Mouse (Mus musculus) ES-Bruce4 (cell line): ENCODE data around the gene Nfasc. TPM values are rescaled to one million over a fixed set of nuclear protein-coding genes. Genes with fewer than 3 reads are reported as not detected.

ENCODE experiments used
- H3K27ac ChIP-seq: 2 replicates; pipeline ENCODE4 v1.5.1; 2012; ENCODE audit warnings: low read length, inconsistent platforms; ENCODE audit not compliant: insufficient read depth
- H3K27me3 ChIP-seq: 2 replicates; pipeline ENCODE4 v1.6.1; 2012; ENCODE audit warnings: mild to moderate bottlenecking, low read length, inconsistent platforms; ENCODE audit not compliant: control insufficient read depth, poor library complexity, insufficient read depth, severe bottlenecking
- H3K36me3 ChIP-seq: 2 replicates; pipeline ENCODE4 v1.6.1; 2012; ENCODE audit warnings: inconsistent platforms, mild to moderate bottlenecking, low read length, moderate library complexity; ENCODE audit not compliant: control insufficient read depth, poor library complexity, insufficient read depth, severe bottlenecking
- H3K4me1 ChIP-seq: one replicate; pipeline ENCODE4 v1.8.1; 2011; ENCODE audit warnings: low read length; ENCODE audit not compliant: control insufficient read depth, insufficient read depth
- H3K4me3 ChIP-seq: 2 replicates; pipeline ENCODE4 v1.5.1; 2011; ENCODE audit warnings: low read depth, mild to moderate bottlenecking, low read length
- H3K9ac ChIP-seq: 2 replicates; pipeline ENCODE4 v1.6.1; 2012; ENCODE audit warnings: low read depth, mild to moderate bottlenecking, inconsistent platforms; ENCODE audit not compliant: poor library complexity, severe bottlenecking
- H3K9me3 ChIP-seq: replicated peaks from 2 replicates; pipeline ENCODE4 v1.6.1; 2012; ENCODE audit warnings: mild to moderate bottlenecking, low read length, inconsistent platforms; ENCODE audit not compliant: control insufficient read depth, poor library complexity, insufficient read depth, severe bottlenecking
- CTCF ChIP-seq: IDR thresholded peaks from one replicate; pipeline ENCODE4 v1.8.1; 2011; ENCODE audit warnings: low read depth, low read length
- EP300 ChIP-seq: IDR thresholded peaks from 2 replicates; pipeline ENCODE4 v1.6.1; 2011; ENCODE audit warnings: low read depth, low read length; ENCODE audit not compliant: insufficient read depth
- POLR2A ChIP-seq: IDR thresholded peaks from one replicate; pipeline ENCODE4 v1.8.1; 2011; ENCODE audit warnings: low read length; ENCODE audit not compliant: insufficient read depth
- polyA plus RNA-seq: library from polyadenylated mRNA; stranded (reverse); fragments of >200 nt; gene quantifications from 2 replicates; pipeline ENCODE4 v1.2.4, GENCODE M21; 2011; ENCODE audit warnings: low read depth; ENCODE audit not compliant: missing spikeins, insufficient read depth, insufficient read length

Gene Nfasc
- polyA plus RNA-seq, 1 experiment, result 11.0 TPM

DNA sequence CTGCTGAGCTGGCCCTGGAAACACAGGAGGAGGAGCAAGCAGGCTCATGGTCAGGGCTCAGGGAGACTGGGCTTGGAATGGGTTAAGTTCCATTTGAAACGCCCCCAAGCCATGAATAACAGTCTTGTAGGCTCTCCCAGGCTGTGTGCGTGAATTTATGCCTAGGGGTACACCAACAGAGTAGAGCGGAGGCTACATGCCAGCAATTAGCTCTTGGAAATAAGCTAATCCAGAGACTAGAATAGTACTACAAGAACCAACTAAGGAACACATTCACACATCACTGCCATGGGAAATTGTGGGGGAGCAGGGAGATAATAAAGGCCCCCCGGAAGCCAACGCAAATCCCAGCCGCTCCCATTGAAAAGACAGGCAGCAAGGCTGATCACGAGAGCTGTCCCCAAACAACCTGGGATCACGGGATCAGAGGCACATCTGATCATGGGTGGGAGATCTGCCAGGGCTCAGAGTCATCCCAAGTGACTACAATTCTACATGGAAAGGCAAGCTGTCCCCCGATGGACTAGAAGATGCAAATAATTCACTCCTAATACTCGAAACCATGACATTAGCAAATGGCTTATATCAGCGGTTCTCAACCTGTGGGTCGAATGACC is 87.6 kb downstream of the Nfasc start:
- Histone ChIP-seq H3K4me3 (no peak overlapping the region), H3K36me3 (no peaks in the 10 kb centered on the region), H3K9ac (no peak overlapping the region), H3K27me3 (no peaks in the 10 kb centered on the region), H3K4me1 (peaks cover 7% of the 10 kb centered on the region), H3K9me3 (no peaks in the 10 kb centered on the region), H3K27ac (no peak overlapping the region)
- TF ChIP-seq EP300, result no peak
- TF ChIP-seq POLR2A, result no peak
- TF ChIP-seq CTCF, result no peak

DNA sequence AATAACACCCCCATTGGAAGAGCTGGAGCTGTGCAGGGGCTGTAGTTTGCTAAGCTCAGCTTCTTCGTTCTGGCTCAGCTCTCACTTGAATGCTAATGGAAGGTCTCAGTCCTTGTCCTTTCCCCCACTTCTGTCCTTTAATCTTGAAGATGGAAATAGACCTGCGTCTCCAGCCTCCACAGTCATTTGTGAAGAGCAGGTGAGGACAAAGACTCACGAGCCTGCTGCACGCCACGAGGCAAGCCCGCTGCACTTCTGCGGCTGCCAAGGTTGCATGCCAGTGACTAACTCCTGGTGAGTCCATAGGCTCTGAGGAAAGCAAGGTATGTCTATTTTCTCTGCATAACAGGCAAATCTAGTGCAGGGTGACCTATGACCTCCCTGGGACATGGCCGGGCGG is 88.4 kb downstream of the Nfasc start:
- Histone ChIP-seq H3K4me3 (no peak overlapping the region), H3K9ac (no peak overlapping the region), H3K27ac (no peak overlapping the region), H3K4me1 (peaks cover 7% of the 10 kb centered on the region), H3K36me3 (no peaks in the 10 kb centered on the region), H3K27me3 (no peaks in the 10 kb centered on the region), H3K9me3 (no peaks in the 10 kb centered on the region)
- TF ChIP-seq POLR2A (no peak), EP300 (no peak), CTCF (no peak)

DNA sequence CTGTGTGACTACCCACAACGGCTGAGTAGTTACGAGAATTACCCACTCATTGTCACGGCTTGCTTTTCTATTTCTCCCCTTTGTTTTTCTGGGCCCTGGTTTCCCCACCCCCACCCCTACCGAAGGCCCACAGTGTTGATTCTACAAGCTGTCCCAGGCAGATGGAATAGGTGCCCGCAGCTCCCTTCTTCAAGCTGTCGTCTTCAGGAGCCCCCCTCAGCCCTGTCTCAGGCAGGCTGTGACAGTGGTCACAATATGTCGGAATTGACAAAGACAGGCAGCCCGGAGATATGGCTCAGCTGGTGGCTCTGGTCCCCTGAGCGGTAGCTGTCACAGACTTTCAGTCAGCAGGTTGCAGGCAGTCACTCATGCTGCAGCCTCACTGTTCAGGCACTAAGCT is 90.9 kb downstream of the Nfasc start:
- no peak overlapping the region for H3K9ac ChIP-seq
- no peak overlapping the region for H3K4me3 ChIP-seq
- H3K27me3 ChIP-seq, result no peaks in the 10 kb centered on the region
- no peaks in the 10 kb centered on the region for H3K36me3 ChIP-seq
- H3K4me1 ChIP-seq, result peaks cover 3% of the 10 kb centered on the region
- TF ChIP-seq CTCF (no peak), EP300 (no peak), POLR2A (no peak)
- no peak overlapping the region for H3K27ac ChIP-seq
- no peaks in the 10 kb centered on the region for H3K9me3 ChIP-seq

DNA sequence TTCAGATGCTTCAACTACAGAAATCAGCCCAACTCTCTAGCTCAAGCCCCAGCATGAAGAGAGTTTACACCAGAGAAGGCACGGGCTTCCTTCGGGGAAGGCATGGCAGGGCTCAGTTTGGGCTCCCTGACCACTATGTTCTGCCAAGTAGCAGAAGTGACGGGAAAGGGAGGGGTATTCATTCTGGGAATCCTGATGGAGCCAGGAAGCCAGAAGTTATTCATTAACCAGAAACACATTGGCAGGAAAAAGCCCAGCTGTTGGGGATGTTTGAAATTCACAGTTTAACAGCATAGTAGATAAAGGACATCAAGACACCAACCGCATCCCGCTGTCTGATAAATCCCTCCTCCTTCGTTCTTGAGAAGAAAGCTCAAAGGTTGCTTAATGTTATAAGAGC is 93.6 kb downstream of the Nfasc start:
- Histone ChIP-seq H3K4me1 (no peaks in the 10 kb centered on the region), H3K4me3 (no peak overlapping the region), H3K9me3 (no peaks in the 10 kb centered on the region), H3K27me3 (no peaks in the 10 kb centered on the region), H3K27ac (no peak overlapping the region), H3K36me3 (no peaks in the 10 kb centered on the region), H3K9ac (no peak overlapping the region)
- TF ChIP-seq EP300 (no peak), CTCF (no peak), POLR2A (no peak)

DNA sequence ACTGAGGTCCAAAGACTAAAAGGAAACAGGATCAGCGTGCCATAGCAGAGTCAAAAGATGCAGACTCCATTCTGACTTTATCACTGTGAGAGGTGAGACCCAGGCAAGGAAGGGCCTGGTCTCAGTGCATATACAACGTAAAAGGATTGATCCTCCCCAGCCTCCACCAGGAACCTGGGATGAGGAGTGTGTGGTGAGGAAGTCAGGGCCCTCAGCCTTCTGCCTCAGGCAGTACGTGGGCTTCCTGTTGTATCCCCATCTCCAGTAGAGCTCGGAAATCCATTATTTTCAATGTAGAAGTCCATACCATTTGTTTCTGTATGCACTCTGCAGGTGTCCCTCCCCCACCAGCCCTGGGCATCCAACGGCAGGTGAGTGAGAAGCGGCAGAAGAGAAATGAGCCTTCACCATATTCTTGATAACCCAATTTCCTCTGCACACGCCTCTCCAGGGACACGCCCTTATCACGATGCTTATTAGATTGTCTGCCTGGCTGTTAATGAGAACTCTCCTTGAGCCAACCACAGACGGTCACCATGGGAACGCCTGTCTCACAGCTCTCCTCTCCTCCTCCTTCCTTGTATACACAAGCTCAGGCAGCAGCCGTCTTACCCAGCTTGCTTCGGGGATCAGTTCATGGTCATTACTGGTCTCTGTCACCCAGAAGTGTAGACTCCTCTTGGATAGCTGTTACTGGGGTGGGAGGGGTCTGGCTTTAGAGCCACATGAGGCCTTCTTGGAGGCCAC is 100.4 kb downstream of the Nfasc start:
- H3K4me3 ChIP-seq, result no peak overlapping the region
- no peak overlapping the region for H3K9ac ChIP-seq
- H3K9me3 ChIP-seq, result no peaks in the 10 kb centered on the region
- no peaks in the 10 kb centered on the region for H3K4me1 ChIP-seq
- TF ChIP-seq POLR2A (no peak), CTCF (no peak), EP300 (no peak)
- H3K36me3 ChIP-seq, result no peaks in the 10 kb centered on the region
- H3K27me3 ChIP-seq, result no peaks in the 10 kb centered on the region
- no peak overlapping the region for H3K27ac ChIP-seq

DNA sequence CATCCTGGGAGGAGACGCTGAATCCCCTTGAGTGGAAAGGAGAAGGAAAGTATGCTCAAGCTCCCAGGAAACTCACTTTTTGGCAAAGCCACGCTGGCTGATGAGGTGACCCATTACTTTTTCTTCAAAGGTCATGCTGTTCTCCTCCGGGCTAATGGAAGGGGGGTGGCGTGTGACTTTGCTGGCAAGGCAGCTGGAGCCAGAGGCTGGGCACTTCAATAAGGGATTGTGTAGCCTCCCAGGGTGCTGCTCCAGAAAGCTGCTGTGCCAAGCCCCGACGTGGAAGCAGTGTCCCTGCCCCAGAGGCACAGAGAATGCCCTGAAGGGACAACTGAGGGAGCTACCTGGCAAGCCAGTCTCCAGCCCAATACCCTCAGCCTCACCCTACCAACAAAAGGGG is 101.3 kb downstream of the Nfasc start:
- Histone ChIP-seq H3K9me3 (no peaks in the 10 kb centered on the region), H3K27me3 (no peaks in the 10 kb centered on the region), H3K9ac (no peak overlapping the region), H3K4me1 (no peaks in the 10 kb centered on the region), H3K4me3 (no peak overlapping the region), H3K27ac (no peak overlapping the region), H3K36me3 (no peaks in the 10 kb centered on the region)
- no peak for TF ChIP-seq CTCF
- no peak for TF ChIP-seq POLR2A
- TF ChIP-seq EP300, result no peak
